Mouse (Mus musculus): ENCODE data around the gene Slc2a12.

DNA sequence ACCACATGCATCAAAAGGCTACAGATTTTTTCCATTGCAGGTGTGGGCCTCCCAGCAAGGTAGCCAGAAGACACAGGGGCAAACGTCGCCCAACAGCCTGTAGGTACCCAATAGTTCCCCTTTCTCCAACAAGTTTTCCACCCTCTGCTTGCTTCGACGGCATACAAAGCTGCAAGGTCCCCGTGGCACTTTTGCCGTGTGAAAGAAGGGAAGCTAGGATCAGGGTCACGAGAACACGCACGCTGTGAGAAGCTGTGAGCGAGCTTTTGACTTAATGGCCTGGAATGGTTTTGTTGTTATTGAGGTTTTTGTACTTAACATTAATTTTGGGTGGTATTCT lies 14.5 kb downstream of the Slc2a12 start:
- TF ChIP-seq CTCF (IDR thresholded peaks at IDR 0.05; ENCODE audit: borderline replicate concordance, insufficient read depth, low read depth, low read length) (no peak), POLR2A (IDR thresholded peaks at IDR 0.05; ENCODE audit: borderline replicate concordance, insufficient read depth, low read length) (no peak)
